Mouse (Mus musculus): ENCODE measurements around the gene Prom2. TPM values are rescaled to one million over a fixed set of nuclear protein-coding genes. Genes with fewer than 3 reads are reported as not detected.

Prom2 gene
- polyA plus RNA-seq, 1 experiment from 2014 or later = 0.53 TPM

- H3K9me3 ChIP-seq (ENCODE audit: low read length) = no peaks in the 10 kb centered on the region
- no peak for ATAC-seq
- no peak overlapping the region for H3K9ac ChIP-seq (replicated peaks; ENCODE audit: low read depth)
- H3K4me2 ChIP-seq (replicated peaks; ENCODE audit: low read depth, low read length) = no peak overlapping the region
- no peak for DNase-seq (ENCODE audit: low spot score)
- H3K27ac ChIP-seq (ENCODE audit: low read length) = no peak overlapping the region
- H3K27me3 ChIP-seq (replicated peaks; ENCODE audit: insufficient read depth, low read length) = no peaks in the 10 kb centered on the region
- no peaks in the 10 kb centered on the region for H3K4me1 ChIP-seq (ENCODE audit: insufficient read depth, low read depth, low read length)
- H3K36me3 ChIP-seq (ENCODE audit: insufficient read depth, low read length) = no peaks in the 10 kb centered on the region
- 39% methylated on average over 4 of the region's 4 CpGs for WGBS
- TF ChIP-seq CTCF (IDR thresholded peaks at IDR 0.05) = no peak
- no peak overlapping the region for H3K4me3 ChIP-seq (ENCODE audit: low read depth, low read length)
These were observed 36.1 kb downstream of the Prom2 start for GRCm38 (mm10) chr2:127505196-127505595.

GRCm38 (mm10) chr2:127503751-127504549, 37.3 kb downstream of the Prom2 start:
- 33% methylated on average over 8 of the region's 8 CpGs for WGBS
- TF ChIP-seq EP300 (IDR thresholded peaks at IDR 0.05) (no peak), CTCF (IDR thresholded peaks at IDR 0.05) (no peak)
- ATAC-seq (peak; percentile 13; the same call in 1 of the 2 replicates), DNase-seq (ENCODE audit: low spot score) (no peak)
- no peaks in the 10 kb centered on the region for H3K9me3 ChIP-seq (ENCODE audit: low read length)
- no peak overlapping the region for H3K4me2 ChIP-seq (replicated peaks; ENCODE audit: low read depth, low read length)
- no peak overlapping the region for H3K9ac ChIP-seq (replicated peaks; ENCODE audit: low read depth)
- H3K36me3 ChIP-seq (ENCODE audit: insufficient read depth, low read length) = no peaks in the 10 kb centered on the region
- H3K27ac ChIP-seq (ENCODE audit: low read length) = no peak overlapping the region
- H3K27me3 ChIP-seq (replicated peaks; ENCODE audit: insufficient read depth, low read length) = no peaks in the 10 kb centered on the region
- no peaks in the 10 kb centered on the region for H3K4me1 ChIP-seq (ENCODE audit: insufficient read depth, low read depth, low read length)
- H3K4me3 ChIP-seq (ENCODE audit: low read depth, low read length) = no peak overlapping the region

DNA sequence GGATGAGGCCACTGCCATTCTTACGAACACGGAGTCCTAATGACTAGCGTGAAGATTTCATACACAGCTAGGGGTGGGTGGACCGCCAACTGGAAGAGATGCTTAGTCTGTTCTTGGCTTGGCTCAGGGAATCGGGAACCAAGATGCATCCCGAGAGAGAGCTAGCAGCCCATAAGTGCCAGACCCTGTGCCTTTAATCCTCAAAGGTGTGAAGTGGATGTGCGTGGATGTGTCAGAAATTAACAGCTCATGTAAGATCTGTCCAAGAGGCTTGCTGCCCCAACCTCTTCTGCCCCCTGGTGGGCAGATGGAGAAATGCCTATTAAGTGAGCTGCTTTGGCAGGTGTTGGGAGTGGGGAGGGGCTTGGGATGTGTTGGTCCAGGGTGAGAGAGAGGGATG, 40.2 kb downstream of the Prom2 start:
- WGBS = 37% methylated on average over 7 of the region's 7 CpGs
- DNase-seq (ENCODE audit: low spot score) = peak; percentile 43

GRCm38 (mm10) chr2:127498750-127499149, 42.5 kb downstream of the Prom2 start:
- no peaks in the 10 kb centered on the region for H3K36me3 ChIP-seq (ENCODE audit: insufficient read depth, low read length)
- H3K27ac ChIP-seq (ENCODE audit: low read length) = no peak overlapping the region
- 73% methylated on average over 8 of the region's 8 CpGs for WGBS
- no peaks in the 10 kb centered on the region for H3K4me1 ChIP-seq (ENCODE audit: insufficient read depth, low read depth, low read length)
- no peaks in the 10 kb centered on the region for H3K27me3 ChIP-seq (replicated peaks; ENCODE audit: insufficient read depth, low read length)
- no peak overlapping the region for H3K4me2 ChIP-seq (replicated peaks; ENCODE audit: low read depth, low read length)
- TF ChIP-seq EP300 (IDR thresholded peaks at IDR 0.05) = no peak
- TF ChIP-seq CTCF (IDR thresholded peaks at IDR 0.05) = no peak
- DNase-seq (ENCODE audit: low spot score) (no peak), ATAC-seq (no peak)
- H3K9ac ChIP-seq (replicated peaks; ENCODE audit: low read depth) = no peak overlapping the region
- no peak overlapping the region for H3K4me3 ChIP-seq (ENCODE audit: low read depth, low read length)
- H3K9me3 ChIP-seq (ENCODE audit: low read length) = no peaks in the 10 kb centered on the region

More for the DNA sequence above, 40.2 kb downstream of the Prom2 start:
- H3K27me3 ChIP-seq (replicated peaks; ENCODE audit: insufficient read depth, low read length) = no peaks in the 10 kb centered on the region
- no peak overlapping the region for H3K4me3 ChIP-seq (ENCODE audit: low read depth, low read length)
- ATAC-seq = peak; percentile 29; the same call in 1 of the 2 replicates
- H3K27ac ChIP-seq (ENCODE audit: low read length) = no peak overlapping the region
- H3K36me3 ChIP-seq (ENCODE audit: insufficient read depth, low read length) = no peaks in the 10 kb centered on the region
- no peaks in the 10 kb centered on the region for H3K9me3 ChIP-seq (ENCODE audit: low read length)
- H3K9ac ChIP-seq (replicated peaks; ENCODE audit: low read depth) = no peak overlapping the region
- TF ChIP-seq EP300 (IDR thresholded peaks at IDR 0.05) (no peak), CTCF (IDR thresholded peaks at IDR 0.05) (peak; percentile 93)
- no peak overlapping the region for H3K4me2 ChIP-seq (replicated peaks; ENCODE audit: low read depth, low read length)
- no peaks in the 10 kb centered on the region for H3K4me1 ChIP-seq (ENCODE audit: insufficient read depth, low read depth, low read length)

DNA sequence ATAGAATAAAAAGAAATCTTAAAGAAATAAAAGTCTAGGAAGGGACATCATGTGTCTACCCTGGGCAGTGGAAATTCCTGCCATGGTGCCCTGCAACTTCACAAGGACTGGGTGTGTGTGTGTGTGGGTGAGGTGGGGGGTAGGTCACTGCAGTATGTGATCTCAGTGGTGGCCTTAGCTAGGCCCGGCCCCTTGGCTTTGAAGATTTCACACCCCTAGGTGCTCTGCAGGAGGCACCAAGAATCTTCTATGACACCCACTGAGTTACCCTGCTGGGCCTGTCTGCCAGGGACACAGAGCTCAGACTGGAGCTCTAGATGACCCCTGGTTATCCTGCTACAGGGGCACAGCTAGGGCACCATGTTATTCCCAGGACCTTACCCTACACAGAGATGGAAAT, 44.9 kb downstream of the Prom2 start:
- no peak overlapping the region for H3K9ac ChIP-seq (replicated peaks; ENCODE audit: low read depth)
- H3K4me3 ChIP-seq (ENCODE audit: low read depth, low read length) = no peak overlapping the region
- no peaks in the 10 kb centered on the region for H3K36me3 ChIP-seq (ENCODE audit: insufficient read depth, low read length)
- no peak for TF ChIP-seq CTCF (IDR thresholded peaks at IDR 0.05)
- TF ChIP-seq EP300 (IDR thresholded peaks at IDR 0.05) = no peak
- ATAC-seq (no peak), DNase-seq (ENCODE audit: low spot score) (no peak)
- H3K27ac ChIP-seq (ENCODE audit: low read length) = no peak overlapping the region
- no peaks in the 10 kb centered on the region for H3K4me1 ChIP-seq (ENCODE audit: insufficient read depth, low read depth, low read length)
- no peaks in the 10 kb centered on the region for H3K27me3 ChIP-seq (replicated peaks; ENCODE audit: insufficient read depth, low read length)
- 47% methylated on average over 1 of the region's 1 CpGs for WGBS
- H3K9me3 ChIP-seq (ENCODE audit: low read length) = no peaks in the 10 kb centered on the region
- no peak overlapping the region for H3K4me2 ChIP-seq (replicated peaks; ENCODE audit: low read depth, low read length)

DNA sequence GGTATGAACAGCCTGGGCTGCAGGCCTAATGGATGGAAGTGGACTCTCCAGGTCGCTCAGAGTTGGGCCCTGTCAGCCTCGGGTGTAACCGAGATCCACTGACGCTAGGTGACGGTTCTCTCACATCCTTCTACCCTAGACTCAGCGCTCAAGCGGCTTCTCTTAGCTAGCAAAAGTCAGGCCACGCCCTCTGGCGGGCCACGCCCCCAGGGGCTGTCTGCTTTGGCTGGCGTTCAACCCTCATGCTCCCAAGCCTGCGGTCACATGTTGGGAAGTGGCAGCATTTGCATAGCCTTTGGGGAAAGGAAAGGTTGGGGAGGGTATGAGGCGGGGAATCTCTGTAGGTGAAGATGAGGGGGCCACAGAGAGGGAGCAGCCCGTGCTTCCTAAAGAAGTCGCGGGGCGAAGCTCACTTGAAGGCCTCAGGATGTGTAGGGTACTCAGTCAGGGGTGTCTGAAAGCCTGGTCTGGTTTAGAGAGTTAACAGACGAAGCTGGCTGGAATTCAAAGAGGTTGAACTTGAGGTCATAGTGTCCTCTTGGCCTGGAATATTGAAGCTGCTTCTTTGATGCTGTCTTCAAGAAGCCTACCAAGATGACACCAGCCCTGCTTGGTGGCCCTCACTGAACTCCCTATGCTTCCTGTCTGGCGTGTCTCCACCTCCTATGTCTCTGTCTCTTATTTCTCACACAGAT, 56.6 kb downstream of the Prom2 start:
- Histone ChIP-seq H3K4me1 (ENCODE audit: insufficient read depth, low read depth, low read length) (no peaks in the 10 kb centered on the region; the same call in 1 of the 2 replicates), H3K4me2 (replicated peaks; ENCODE audit: low read depth, low read length) (peak overlapping the region; percentile 33), H3K9ac (replicated peaks; ENCODE audit: low read depth) (no peak overlapping the region), H3K36me3 (ENCODE audit: insufficient read depth, low read length) (no peaks in the 10 kb centered on the region), H3K4me3 (ENCODE audit: low read depth, low read length) (no peak overlapping the region), H3K9me3 (ENCODE audit: low read length) (no peaks in the 10 kb centered on the region), H3K27me3 (replicated peaks; ENCODE audit: insufficient read depth, low read length) (peaks cover 37% of the 10 kb centered on the region), H3K27ac (ENCODE audit: low read length) (no peak overlapping the region)
- peak; percentile 81 for DNase-seq (ENCODE audit: low spot score)
- WGBS = 7% methylated on average over 18 of the region's 19 CpGs
- peak; percentile 76 for ATAC-seq
- TF ChIP-seq EP300 (IDR thresholded peaks at IDR 0.05) (no peak), CTCF (IDR thresholded peaks at IDR 0.05) (peak; percentile 16; the same call in 1 of the 2 replicates)
